Mouse (Mus musculus) embryo, embryonic 10 days (tissue): Measurements from ENCODE around the gene Elp4.

Experiments used
- DNase-seq: peaks from one replicate; pipeline ENCODE4 v3.0.0-alpha.2; 2015; ENCODE audit warnings: low spot score

Gene Elp4

GRCm38 (mm10) chr2:105805210-105805609, 99.2 kb downstream of the Elp4 start:
- no peak for DNase-seq

- no peak for DNase-seq
Measured at GRCm38 (mm10) chr2:105804506-105804905, 99.9 kb downstream of the Elp4 start.

- DNase-seq = no peak
Measured at GRCm38 (mm10) chr2:105803427-105803826, 100.9 kb downstream of the Elp4 start.

- DNase-seq = no peak
Measured at GRCm38 (mm10) chr2:105802902-105803301, 101.5 kb downstream of the Elp4 start.

GRCm38 (mm10) chr2:105801536-105801935, 102.8 kb downstream of the Elp4 start:
- no peak for DNase-seq

- no peak for DNase-seq
Measured at GRCm38 (mm10) chr2:105800694-105801093, 103.7 kb downstream of the Elp4 start.

GRCm38 (mm10) chr2:105799840-105800239, 104.5 kb downstream of the Elp4 start:
- peak; percentile 44 for DNase-seq

- no peak for DNase-seq
Measured at GRCm38 (mm10) chr2:105797842-105798241, 106.5 kb downstream of the Elp4 start.

GRCm38 (mm10) chr2:105796101-105796500, 108.3 kb downstream of the Elp4 start:
- DNase-seq = no peak

- DNase-seq = peak; percentile 42
Measured at GRCm38 (mm10) chr2:105792339-105793120, 111.8 kb downstream of the Elp4 start.

GRCm38 (mm10) chr2:105789936-105790335, 114.4 kb downstream of the Elp4 start:
- DNase-seq = no peak

GRCm38 (mm10) chr2:105787726-105788125, 116.6 kb downstream of the Elp4 start:
- no peak for DNase-seq

GRCm38 (mm10) chr2:105786986-105787385, 117.4 kb downstream of the Elp4 start:
- no peak for DNase-seq

- no peak for DNase-seq
Measured at GRCm38 (mm10) chr2:105782885-105783284, 121.5 kb downstream of the Elp4 start.

- DNase-seq = no peak
Measured at GRCm38 (mm10) chr2:105780739-105781138, 123.6 kb downstream of the Elp4 start.

GRCm38 (mm10) chr2:105779320-105779891, 125.0 kb downstream of the Elp4 start:
- DNase-seq = peak; percentile 73

- no peak for DNase-seq
Measured at GRCm38 (mm10) chr2:105771314-105771713, 133.1 kb downstream of the Elp4 start.

GRCm38 (mm10) chr2:105769747-105770328, 134.5 kb downstream of the Elp4 start:
- DNase-seq = no peak

- no peak for DNase-seq
Measured at GRCm38 (mm10) chr2:105753512-105753911, 150.9 kb downstream of the Elp4 start.

GRCm38 (mm10) chr2:105749111-105749510, 155.3 kb downstream of the Elp4 start:
- no peak for DNase-seq

- no peak for DNase-seq
Measured at GRCm38 (mm10) chr2:105746896-105747295, 157.5 kb downstream of the Elp4 start.

GRCm38 (mm10) chr2:105736166-105736565, 168.2 kb downstream of the Elp4 start:
- DNase-seq = no peak

GRCm38 (mm10) chr2:105730704-105731103, 173.7 kb downstream of the Elp4 start:
- DNase-seq = no peak
